Mouse (Mus musculus) lung, postnatal 0 days (tissue): ENCODE data around the gene Clspn. TPM values are rescaled to one million over a fixed set of nuclear protein-coding genes. Genes with fewer than 3 reads are reported as not detected.

ENCODE experiments used
- ATAC-seq: fragments of 200-750 bp; cut with Nextera tagmentation; 2 replicates; pipeline ENCODE4 v1.8.0; 2017; ENCODE audit warnings: moderate library complexity
- DNase-seq: peaks from one replicate; pipeline ENCODE4 v3.0.0-alpha.2; 2016; ENCODE audit warnings: low spot score
- H3K27ac ChIP-seq: fragments of 300-500 bp; sonication (generic); 2 replicates; pipeline ENCODE4 v1.5.1; 2014; ENCODE audit warnings: antibody characterized with exemption, mild to moderate bottlenecking, low read length, mixed read lengths
- H3K27me3 ChIP-seq: fragments of 300-500 bp; sonication (generic); replicated peaks from 2 replicates; pipeline ENCODE4 v1.6.1; 2014; ENCODE audit warnings: low read length, mixed read lengths; ENCODE audit not compliant: insufficient read depth
- H3K36me3 ChIP-seq: fragments of 300-500 bp; sonication (generic); 2 replicates; pipeline ENCODE4 v1.6.1; 2014; ENCODE audit warnings: low read length, mixed read lengths; ENCODE audit not compliant: insufficient read depth
- H3K4me1 ChIP-seq: fragments of 300-500 bp; sonication (generic); 2 replicates; pipeline ENCODE4 v1.6.1; 2014; ENCODE audit warnings: antibody characterized with exemption, low read depth, low read length, mixed read lengths; ENCODE audit not compliant: insufficient read depth
- H3K4me2 ChIP-seq: fragments of 300-500 bp; sonication (generic); replicated peaks from 2 replicates; pipeline ENCODE4 v1.6.1; 2014; ENCODE audit warnings: low read depth, mild to moderate bottlenecking, low read length, moderate library complexity, mixed read lengths
- H3K4me3 ChIP-seq: fragments of 300-500 bp; sonication (generic); 2 replicates; pipeline ENCODE4 v1.5.1; 2014; ENCODE audit warnings: low read depth, low read length
- H3K9ac ChIP-seq: fragments of 300-500 bp; sonication (generic); replicated peaks from 2 replicates; pipeline ENCODE4 v1.6.1; 2014; ENCODE audit warnings: low read depth, mild to moderate bottlenecking
- H3K9me3 ChIP-seq: fragments of 300-500 bp; sonication (generic); 2 replicates; pipeline ENCODE4 v1.6.1; 2016; ENCODE audit warnings: low read length, mixed read lengths
- CTCF ChIP-seq: IDR thresholded peaks from 2 replicates; pipeline ENCODE4 v1.5.1; 2016; ENCODE audit warnings: antibody characterized with exemption, mild to moderate bottlenecking
- EP300 ChIP-seq: IDR thresholded peaks from 2 replicates; pipeline ENCODE4 v1.6.1; 2016; ENCODE audit warnings: antibody characterized with exemption, mild to moderate bottlenecking, control low read depth
- WGBS: fragments of 180-500 bp; shearing (Covaris S2); extraction: QIAGEN DNeasy Blood & Tissue Kit; methylation state at CpG from one replicate; pipeline ENCODE4 v1.1.7; 2014; 5-methylcytosine and 5-hydroxymethylcytosine counted together
- polyA plus RNA-seq: library from polyadenylated mRNA; unstranded; fragments of >200 nt; fragmentation: Nextera tagmentation; extraction: Ambion mirVana; gene quantifications from 2 replicates; pipeline ENCODE4 v1.2.1, GENCODE M21; 2015

Clspn gene
- polyA plus RNA-seq, 1 experiment from 2014 or later = 3.5 TPM

GRCm38 (mm10) chr4:126619691-126620330, 63.1 kb downstream of the Clspn start:
- peak overlapping the region; percentile 44 for H3K4me2 ChIP-seq
- 4% methylated on average over 26 of the region's 33 CpGs for WGBS
- ATAC-seq (peak; percentile 28; the same call in 1 of the 2 replicates), DNase-seq (peak; percentile 44)
- no peaks in the 10 kb centered on the region for H3K4me1 ChIP-seq
- H3K27ac ChIP-seq = no peak overlapping the region
- no peaks in the 10 kb centered on the region for H3K27me3 ChIP-seq
- TF ChIP-seq CTCF (no peak), EP300 (no peak)
- H3K36me3 ChIP-seq = no peaks in the 10 kb centered on the region
- peak overlapping the region; percentile 6; the same call in 1 of the 2 replicates for H3K4me3 ChIP-seq
- H3K9me3 ChIP-seq = no peaks in the 10 kb centered on the region
- no peak overlapping the region for H3K9ac ChIP-seq

DNA sequence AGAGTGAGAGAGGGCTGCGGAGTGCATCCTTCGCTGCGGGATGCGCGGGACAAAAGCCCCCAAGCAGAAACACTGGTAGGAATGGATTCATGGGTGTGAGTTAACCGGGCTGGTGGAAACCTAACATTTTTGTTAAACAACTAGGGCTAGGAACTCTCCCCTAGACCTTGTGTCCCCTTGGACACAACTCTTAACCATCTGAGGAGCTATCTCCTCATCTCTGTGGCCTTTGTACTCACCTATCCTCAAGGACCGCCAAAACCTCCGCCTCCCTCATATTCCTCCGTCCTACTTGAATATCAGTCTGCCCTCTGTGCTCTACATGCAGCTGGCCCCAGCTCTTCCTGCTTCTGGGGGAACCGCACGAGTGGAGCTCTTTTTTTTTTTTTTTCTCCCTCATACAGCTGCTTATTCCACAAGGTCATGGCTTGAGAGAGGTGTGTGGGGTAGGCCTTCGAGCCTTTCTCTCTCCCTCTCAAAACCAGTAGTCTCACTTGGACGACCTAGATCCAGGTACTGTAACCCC, 63.7 kb downstream of the Clspn start:
- no peaks in the 10 kb centered on the region for H3K4me1 ChIP-seq
- H3K36me3 ChIP-seq = no peaks in the 10 kb centered on the region
- ATAC-seq = no peak
- 0 out of 2 replicates have a peak overlapping the region, but pooled peaks have one; percentile 6 for H3K4me3 ChIP-seq
- no peaks in the 10 kb centered on the region for H3K27me3 ChIP-seq
- TF ChIP-seq CTCF (no peak), EP300 (no peak)
- DNase-seq = no peak
- H3K27ac ChIP-seq = no peak overlapping the region
- no peaks in the 10 kb centered on the region for H3K9me3 ChIP-seq
- WGBS = 30% methylated on average over 13 of the region's 13 CpGs
- peak overlapping the region; percentile 44 for H3K4me2 ChIP-seq
- no peak overlapping the region for H3K9ac ChIP-seq

DNA sequence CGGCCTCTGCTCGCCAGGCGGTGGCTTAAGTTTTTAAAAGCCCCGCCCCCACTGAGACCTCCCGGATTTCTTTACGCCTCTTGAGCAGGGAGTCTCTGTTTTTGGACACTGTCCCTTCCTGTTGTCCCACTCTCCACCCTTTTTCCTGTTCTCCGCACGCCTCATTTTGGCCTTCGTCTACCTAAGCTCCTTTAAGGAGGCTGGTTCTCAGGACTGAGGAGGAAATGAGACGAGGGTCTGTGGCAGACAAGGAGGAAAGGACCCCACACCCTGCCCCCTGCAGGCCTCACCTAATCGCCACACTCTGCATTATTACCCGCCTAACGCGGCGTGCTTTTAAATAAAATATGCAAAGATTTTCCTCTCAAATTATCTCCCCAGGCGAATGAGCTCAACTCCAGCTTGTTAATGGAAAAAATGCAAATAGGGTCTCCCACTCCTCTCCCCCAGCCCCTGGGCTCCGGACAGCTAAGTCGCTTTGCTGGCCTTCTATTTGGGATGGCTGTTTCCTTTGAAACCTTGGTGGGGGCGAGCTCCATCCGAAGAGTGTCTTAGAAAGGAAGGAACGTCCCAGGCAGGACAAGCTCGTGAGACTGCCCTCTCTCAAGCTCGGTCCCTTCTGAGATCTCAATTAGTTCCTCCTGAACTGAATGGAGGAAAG, 70.4 kb downstream of the Clspn start:
- Histone ChIP-seq H3K4me1 (no peaks in the 10 kb centered on the region), H3K9me3 (no peaks in the 10 kb centered on the region), H3K36me3 (no peaks in the 10 kb centered on the region), H3K9ac (0 out of 2 replicates have a peak overlapping the region, but pooled peaks have one; percentile 12), H3K4me2 (peak overlapping the region; percentile 52), H3K27me3 (no peaks in the 10 kb centered on the region), H3K27ac (no peak overlapping the region), H3K4me3 (peak overlapping the region; percentile 17)
- TF ChIP-seq CTCF = peak; percentile 54
- no peak for TF ChIP-seq EP300
- ATAC-seq (peak; percentile 32; the same call in 1 of the 2 replicates), DNase-seq (peak; percentile 57)
- WGBS = 6% methylated on average over 23 of the region's 23 CpGs

DNA sequence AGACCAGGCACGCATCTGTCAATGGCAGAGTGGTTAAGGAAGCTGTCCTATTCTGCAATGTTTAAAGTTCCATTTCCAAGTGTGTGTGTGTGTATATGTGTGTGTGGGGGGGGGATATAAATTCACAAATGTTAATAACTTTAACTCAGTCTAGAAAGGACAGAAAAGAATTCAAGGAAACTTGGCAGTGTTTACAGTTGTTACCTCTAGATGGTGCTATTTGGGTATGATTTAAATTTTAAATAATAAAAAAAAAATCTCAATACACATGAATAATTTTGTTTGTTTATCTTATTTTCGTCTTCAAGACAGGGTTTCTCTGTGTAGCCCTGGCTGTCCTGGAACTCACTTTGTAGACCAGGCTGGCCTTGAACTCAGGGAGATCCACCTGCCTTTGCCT, 75.2 kb downstream of the Clspn start:
- WGBS = 35% methylated on average over 2 of the region's 2 CpGs
- Histone ChIP-seq H3K36me3 (no peaks in the 10 kb centered on the region), H3K4me3 (no peak overlapping the region), H3K27me3 (no peaks in the 10 kb centered on the region), H3K9me3 (no peaks in the 10 kb centered on the region), H3K4me1 (no peaks in the 10 kb centered on the region), H3K27ac (no peak overlapping the region), H3K4me2 (no peak overlapping the region), H3K9ac (no peak overlapping the region)
- TF ChIP-seq CTCF = peak; percentile 25
- no peak for TF ChIP-seq EP300
- DNase-seq = peak; percentile 30
- ATAC-seq = no peak

DNA sequence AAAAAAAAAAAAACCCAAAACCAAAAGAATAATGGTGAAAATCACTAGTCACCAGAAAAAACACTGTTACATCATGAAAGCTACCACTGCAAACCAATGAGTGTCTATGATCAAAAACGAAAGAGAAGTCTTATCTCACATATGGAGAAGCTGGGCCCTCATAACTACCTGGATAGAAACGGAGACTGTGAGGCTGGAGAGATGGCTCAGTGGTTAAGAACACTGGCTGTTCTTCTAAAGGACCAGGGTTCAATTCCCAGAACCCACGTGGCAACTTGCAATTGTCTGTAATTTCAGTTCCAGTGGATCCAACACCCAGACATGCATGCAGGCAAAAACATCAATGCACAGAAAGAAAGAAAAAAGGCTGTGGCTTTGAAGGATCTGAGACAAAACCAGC, 75.9 kb downstream of the Clspn start:
- DNase-seq = no peak
- Histone ChIP-seq H3K36me3 (no peaks in the 10 kb centered on the region), H3K27me3 (no peaks in the 10 kb centered on the region), H3K27ac (no peak overlapping the region), H3K9ac (no peak overlapping the region), H3K4me1 (no peaks in the 10 kb centered on the region), H3K4me3 (no peak overlapping the region), H3K9me3 (no peaks in the 10 kb centered on the region), H3K4me2 (no peak overlapping the region)
- 52% methylated on average over 3 of the region's 3 CpGs for WGBS
- TF ChIP-seq CTCF = no peak
- TF ChIP-seq EP300 = no peak
- no peak for ATAC-seq

DNA sequence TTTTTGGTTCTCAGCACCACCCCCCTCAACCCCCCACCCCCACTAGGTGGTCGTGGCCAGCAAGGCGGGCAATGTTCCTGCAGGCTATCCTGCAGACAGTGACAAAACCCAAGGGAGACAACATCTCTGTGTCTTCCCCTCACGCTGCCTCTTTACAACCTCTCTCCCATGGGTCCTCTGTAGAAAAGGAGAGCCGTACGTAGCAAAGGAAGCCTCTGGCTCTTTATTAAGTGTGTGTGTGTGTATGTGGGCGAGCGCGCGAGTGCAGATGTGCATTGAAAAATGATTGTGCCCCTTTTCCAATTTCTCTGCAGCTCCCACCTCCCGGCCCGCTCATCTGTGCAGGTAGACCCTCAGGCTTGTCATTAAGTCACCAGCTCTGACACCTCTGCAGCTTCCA, 79.6 kb downstream of the Clspn start:
- H3K36me3 ChIP-seq = no peaks in the 10 kb centered on the region
- H3K4me1 ChIP-seq = no peaks in the 10 kb centered on the region
- no peak overlapping the region for H3K4me2 ChIP-seq
- no peak overlapping the region for H3K4me3 ChIP-seq
- DNase-seq (no peak), ATAC-seq (no peak)
- no peak overlapping the region for H3K27ac ChIP-seq
- H3K9me3 ChIP-seq = no peaks in the 10 kb centered on the region
- H3K9ac ChIP-seq = no peak overlapping the region
- no peak for TF ChIP-seq EP300
- TF ChIP-seq CTCF = no peak
- WGBS = 23% methylated on average over 11 of the region's 11 CpGs
- no peaks in the 10 kb centered on the region for H3K27me3 ChIP-seq
